Mouse (Mus musculus) stomach, postnatal 0 days (tissue): ENCODE data around the gene Cemip.

Experiments
- CTCF ChIP-seq: IDR thresholded peaks from 2 replicates; pipeline ENCODE4 v1.5.1; 2016; ENCODE audit warnings: antibody characterized with exemption, low read depth, mild to moderate bottlenecking, moderate library complexity
- EP300 ChIP-seq: optimal IDR thresholded peaks from 2 replicates; pipeline ENCODE3; 2016; ENCODE audit warnings: antibody characterized with exemption

DNA sequence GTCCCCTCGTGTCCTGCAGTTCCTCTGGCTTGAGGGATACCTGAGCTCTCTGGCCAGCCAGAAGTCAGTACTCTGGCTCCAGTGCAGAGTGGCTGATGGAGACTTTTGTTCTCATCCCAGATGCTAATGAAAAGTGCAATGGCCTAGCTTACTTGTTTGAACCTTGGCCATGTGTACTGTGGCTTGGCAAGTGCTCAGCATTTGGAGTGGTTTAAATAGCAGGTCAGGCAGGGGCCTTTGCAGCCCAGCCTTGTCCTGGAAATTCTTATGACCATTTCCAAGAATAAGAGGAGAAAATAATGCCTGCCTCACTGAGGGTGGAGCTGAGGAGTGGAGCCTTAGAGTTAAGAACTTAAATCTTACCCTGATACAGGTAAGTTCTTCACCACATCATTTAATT lies 43.6 kb downstream of the Cemip start:
- TF ChIP-seq CTCF, result no peak
- TF ChIP-seq EP300, result no peak
